Mouse (Mus musculus): ENCODE measurements at regions not wholly inside any gene's neighbourhood (a gene's known extent, or its start where the extent isn't known, plus 50 kb on each side); places are given as distances from the start of the nearest gene placed in this dataset.

- no peak for DNase-seq
These were observed 173.3 kb upstream of the 2610001J05Rik start for GRCm38 (mm10) chr6:14044654-14045053.

- no peak for DNase-seq
These were observed 154.6 kb upstream of the 2610001J05Rik start for GRCm38 (mm10) chr6:14025898-14026297.

GRCm38 (mm10) chr6:14018928-14019327 lies 147.6 kb upstream of the 2610001J05Rik start:
- no peak for DNase-seq

GRCm38 (mm10) chr6:13982606-13983389 lies 111.5 kb upstream of the 2610001J05Rik start:
- DNase-seq, result peak; percentile 27

- DNase-seq, result no peak
These were observed 103.6 kb upstream of the 2610001J05Rik start for GRCm38 (mm10) chr6:13974710-13975506.

- DNase-seq, result no peak
These were observed 93.2 kb upstream of the 2610001J05Rik start for GRCm38 (mm10) chr6:13964471-13964870.

- DNase-seq, result no peak
These were observed 92.7 kb upstream of the 2610001J05Rik start for GRCm38 (mm10) chr6:13964013-13964412.

- DNase-seq, result no peak
These were observed 78.3 kb upstream of the 2610001J05Rik start for GRCm38 (mm10) chr6:13949640-13950039.

GRCm38 (mm10) chr6:13920809-13921760 lies 49.8 kb upstream of the 2610001J05Rik start:
- DNase-seq, result no peak

All from right cerebral cortex, postnatal 14 days (tissue).